Mouse (Mus musculus): ENCODE results near the gene Foxp4.

- TF ChIP-seq CTCF (IDR thresholded peaks at IDR 0.05; ENCODE audit: insufficient read depth, low read length) (no peak), POLR2A (IDR thresholded peaks at IDR 0.05; ENCODE audit: borderline replicate concordance, extremely low read depth, low read depth, low read length) (no peak)
Measured at GRCm38 (mm10) chr17:47831772-47832171, 92.7 kb downstream of the Foxp4 start.

Measured in lung, adult 2 months (tissue).